Mouse (Mus musculus) neural tube, embryonic 11.5 days (tissue): Measurements from ENCODE around the gene Aldh16a1. TPM values are rescaled to one million over a fixed set of nuclear protein-coding genes. Genes with fewer than 3 reads are reported as not detected.
"Not testable (repeated sequence)": the region's sequence is repeated elsewhere in the genome, so short reads cannot be mapped to it uniquely, and the experiment has no call there.

ENCODE experiments used
- ATAC-seq: fragments of 200-750 bp; cut with Nextera tagmentation; 2 replicates; pipeline ENCODE4 v1.8.0; 2017; ENCODE audit warnings: moderate number of reproducible peaks, mild to moderate bottlenecking, moderate TSS enrichment, moderate library complexity; ENCODE audit not compliant: insufficient read depth, low FRiP score, low TSS enrichment
- DNase-seq: peaks from one replicate; pipeline ENCODE4 v3.0.0-alpha.2; 2015; ENCODE audit warnings: low spot score
- H3K27ac ChIP-seq: fragments of 300-500 bp; sonication (generic); 2 replicates; pipeline ENCODE4 v1.5.1; 2014; ENCODE audit warnings: low read depth, mild to moderate bottlenecking, low read length
- H3K27me3 ChIP-seq: fragments of 300-500 bp; sonication (generic); 2 replicates; pipeline ENCODE4 v1.6.1; 2014; ENCODE audit warnings: mild to moderate bottlenecking, low read length, mixed read lengths; ENCODE audit not compliant: control insufficient read depth, insufficient read depth
- H3K36me3 ChIP-seq: fragments of 300-500 bp; sonication (generic); 2 replicates; pipeline ENCODE4 v1.6.1; 2014; ENCODE audit warnings: mild to moderate bottlenecking, low read length, moderate library complexity, mixed read lengths; ENCODE audit not compliant: control insufficient read depth, insufficient read depth
- H3K4me1 ChIP-seq: fragments of 300-500 bp; sonication (generic); 2 replicates; pipeline ENCODE4 v1.6.1; 2014; ENCODE audit warnings: low read length, mixed read lengths; ENCODE audit not compliant: control insufficient read depth, insufficient read depth
- H3K4me2 ChIP-seq: fragments of 300-500 bp; sonication (generic); 2 replicates; pipeline ENCODE4 v1.6.1; 2014; ENCODE audit warnings: low read depth, mild to moderate bottlenecking, moderate library complexity
- H3K4me3 ChIP-seq: fragments of 300-500 bp; sonication (generic); 2 replicates; pipeline ENCODE4 v1.5.1; 2014; ENCODE audit warnings: low read depth, low read length
- H3K9ac ChIP-seq: fragments of 300-500 bp; sonication (generic); 2 replicates; pipeline ENCODE4 v1.6.1; 2014; ENCODE audit warnings: mild to moderate bottlenecking, low read length
- H3K9me3 ChIP-seq: fragments of 300-500 bp; sonication (generic); 2 replicates; pipeline ENCODE4 v1.6.1; 2016; ENCODE audit warnings: low read length; ENCODE audit not compliant: control insufficient read depth
- WGBS: fragments of 180-500 bp; shearing (Covaris S2); extraction: QIAGEN DNeasy Blood & Tissue Kit; methylation state at CpG from one replicate; pipeline ENCODE4 v1.1.7; 2014; 5-methylcytosine and 5-hydroxymethylcytosine counted together
- polyA plus RNA-seq: library from polyadenylated mRNA; unstranded; fragments of >200 nt; fragmentation: Nextera tagmentation; extraction: Ambion mirVana; gene quantifications from 2 replicates; pipeline ENCODE4 v1.2.1, GENCODE M21; 2014

Gene Aldh16a1
- polyA plus RNA-seq, 1 experiment from 2014 or later: 37.6 TPM

- H3K27ac ChIP-seq: no peak overlapping the region
- no peaks in the 10 kb centered on the region for H3K27me3 ChIP-seq
- no peak overlapping the region for H3K9ac ChIP-seq
- H3K4me1 ChIP-seq: peaks cover 3% of the 10 kb centered on the region; the same call in 1 of the 2 replicates
- H3K4me2 ChIP-seq: no peak overlapping the region
- DNase-seq (no peak), ATAC-seq (no peak)
- no peaks in the 10 kb centered on the region for H3K9me3 ChIP-seq
- WGBS: 81% methylated on average over 9 of the region's 9 CpGs
- H3K36me3 ChIP-seq: no peaks in the 10 kb centered on the region
- H3K4me3 ChIP-seq: no peak overlapping the region
These were observed 51.3 kb downstream of the Aldh16a1 start for GRCm38 (mm10) chr7:45102940-45103585.

- WGBS: 87% methylated on average over 11 of the region's 11 CpGs
These were observed 51.9 kb downstream of the Aldh16a1 start for GRCm38 (mm10) chr7:45102441-45102840.

GRCm38 (mm10) chr7:45100046-45100445, 54.3 kb downstream of the Aldh16a1 start:
- Histone ChIP-seq H3K9me3 (no peaks in the 10 kb centered on the region), H3K36me3 (no peaks in the 10 kb centered on the region), H3K9ac (no peak overlapping the region), H3K4me3 (no peak overlapping the region), H3K4me1 (no peaks in the 10 kb centered on the region), H3K4me2 (no peak overlapping the region), H3K27me3 (no peaks in the 10 kb centered on the region), H3K27ac (no peak overlapping the region)
- WGBS: 92% methylated on average over 6 of the region's 6 CpGs
- ATAC-seq: no peak
- no peak for DNase-seq

More at GRCm38 (mm10) chr7:45102441-45102840, 51.9 kb downstream of the Aldh16a1 start:
- Histone ChIP-seq H3K9ac (no peak overlapping the region), H3K27ac (no peak overlapping the region), H3K27me3 (no peaks in the 10 kb centered on the region), H3K4me2 (no peak overlapping the region), H3K4me3 (no peak overlapping the region), H3K9me3 (no peaks in the 10 kb centered on the region), H3K4me1 (peaks cover 3% of the 10 kb centered on the region; the same call in 1 of the 2 replicates), H3K36me3 (no peaks in the 10 kb centered on the region)
- DNase-seq: no peak
- no peak for ATAC-seq

- no peaks in the 10 kb centered on the region for H3K9me3 ChIP-seq
- H3K9ac ChIP-seq: no peak overlapping the region
- DNase-seq: no peak
- WGBS: 87% methylated on average over 8 of the region's 8 CpGs
- H3K27me3 ChIP-seq: no peaks in the 10 kb centered on the region
- no peak overlapping the region for H3K4me3 ChIP-seq
- no peak overlapping the region for H3K27ac ChIP-seq
- no peaks in the 10 kb centered on the region for H3K4me1 ChIP-seq
- no peak for ATAC-seq
- no peak overlapping the region for H3K4me2 ChIP-seq
- no peaks in the 10 kb centered on the region for H3K36me3 ChIP-seq
These were observed 55.7 kb downstream of the Aldh16a1 start for GRCm38 (mm10) chr7:45098541-45099240.

GRCm38 (mm10) chr7:45097479-45097878, 56.9 kb downstream of the Aldh16a1 start:
- no peak overlapping the region for H3K27ac ChIP-seq
- H3K36me3 ChIP-seq: no peaks in the 10 kb centered on the region
- no peak for ATAC-seq
- no peak for DNase-seq
- WGBS: 80% methylated on average over 6 of the region's 6 CpGs
- no peak overlapping the region for H3K4me2 ChIP-seq
- no peak overlapping the region for H3K4me3 ChIP-seq
- no peaks in the 10 kb centered on the region for H3K27me3 ChIP-seq
- no peaks in the 10 kb centered on the region for H3K4me1 ChIP-seq
- no peak overlapping the region for H3K9ac ChIP-seq
- no peaks in the 10 kb centered on the region for H3K9me3 ChIP-seq

GRCm38 (mm10) chr7:45095965-45096364, 58.4 kb downstream of the Aldh16a1 start:
- not testable (repeated sequence) for ATAC-seq, H3K36me3 ChIP-seq, H3K4me1 ChIP-seq, H3K9me3 ChIP-seq, H3K4me2 ChIP-seq, H3K4me3 ChIP-seq, H3K27ac ChIP-seq, H3K9ac ChIP-seq, H3K27me3 ChIP-seq, DNase-seq
- 92% methylated on average over 14 of the region's 14 CpGs for WGBS

- ATAC-seq (no peak), DNase-seq (no peak)
- Histone ChIP-seq H3K9ac (no peak overlapping the region), H3K36me3 (no peaks in the 10 kb centered on the region), H3K4me3 (no peak overlapping the region), H3K9me3 (no peaks in the 10 kb centered on the region), H3K4me1 (0 out of 2 replicates have a peak, but pooled peaks cover 2% of the 10 kb centered on the region), H3K27me3 (no peaks in the 10 kb centered on the region), H3K4me2 (no peak overlapping the region), H3K27ac (no peak overlapping the region)
- 82% methylated on average over 6 of the region's 6 CpGs for WGBS
These were observed 59.0 kb downstream of the Aldh16a1 start for GRCm38 (mm10) chr7:45095367-45095766.

GRCm38 (mm10) chr7:45094121-45094520, 60.3 kb downstream of the Aldh16a1 start:
- 0 out of 2 replicates have a peak overlapping the region, but pooled peaks have one; percentile 42 for H3K27ac ChIP-seq
- H3K9ac ChIP-seq: no peak overlapping the region
- H3K4me2 ChIP-seq: no peak overlapping the region
- no peaks in the 10 kb centered on the region for H3K27me3 ChIP-seq
- 0 out of 2 replicates have a peak, but pooled peaks cover 2% of the 10 kb centered on the region for H3K4me1 ChIP-seq
- WGBS: 9% methylated on average over 7 of the region's 7 CpGs
- H3K36me3 ChIP-seq: no peaks in the 10 kb centered on the region
- DNase-seq (no peak), ATAC-seq (no peak)
- H3K9me3 ChIP-seq: no peaks in the 10 kb centered on the region
- no peak overlapping the region for H3K4me3 ChIP-seq

GRCm38 (mm10) chr7:45093516-45093905, 60.9 kb downstream of the Aldh16a1 start:
- peak; percentile 49 for DNase-seq
- Histone ChIP-seq H3K27ac (0 out of 2 replicates have a peak overlapping the region, but pooled peaks have one; percentile 42), H3K4me3 (no peak overlapping the region), H3K9ac (no peak overlapping the region), H3K27me3 (no peaks in the 10 kb centered on the region), H3K4me1 (0 out of 2 replicates have a peak, but pooled peaks cover 2% of the 10 kb centered on the region), H3K36me3 (no peaks in the 10 kb centered on the region), H3K4me2 (no peak overlapping the region), H3K9me3 (no peaks in the 10 kb centered on the region)
- ATAC-seq: no peak
- 35% methylated on average over 13 of the region's 18 CpGs for WGBS
